ENCODE assay signal across 11 mouse cellular contexts in the genomic region with DNA sequence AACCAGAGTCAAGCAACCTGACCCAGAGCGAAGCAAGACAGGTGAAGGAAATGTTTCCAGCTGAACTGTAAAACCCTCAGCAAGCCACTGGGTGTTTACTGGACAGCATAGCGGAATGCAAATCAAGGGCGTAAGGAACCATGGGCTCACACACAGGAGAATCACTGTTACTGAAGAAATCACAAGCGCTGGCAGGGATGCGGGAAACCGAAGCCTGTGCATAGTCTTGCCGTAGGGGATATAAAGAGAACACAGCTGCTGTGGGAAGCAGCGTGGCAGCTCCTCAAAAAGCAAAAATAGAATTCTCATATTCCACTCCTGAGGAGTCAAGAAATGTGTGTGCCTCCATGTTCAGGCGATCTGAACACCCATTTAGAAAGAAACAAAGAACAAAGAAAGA. TPM values are rescaled to one million over a fixed set of nuclear protein-coding genes. Genes with fewer than 3 reads are reported as not detected.
DNase-seq lines count a peak whose midpoint lies in the region; ATAC-seq and TF ChIP-seq lines count a peak whose summit lies in the region.
"Had no signal": no experiment of that assay in that cellular context is flagged by ENCODE, and none has a peak within 500 bp of the region (broad histone marks: within the 10 kb centered on the region; RNA-seq: fewer than 3 reads in every experiment).

No protein-coding gene starts in this region.

- peak overlapping the region; percentile 80 for H3K27ac ChIP-seq in embryonic facial prominence, embryonic 14.5 days (replicated peaks; ENCODE audit: low read depth, low read length)
- H3K27ac ChIP-seq in hindbrain, embryonic 16.5 days (ENCODE audit: low read depth, low read length) = no peak overlapping the region
- H3K27ac ChIP-seq in midbrain, embryonic 10.5 days (replicated peaks) = peak overlapping the region; percentile 6; the same call in 1 of the 2 replicates
- no peak overlapping the region for H3K27ac ChIP-seq in intestine, postnatal 0 days (ENCODE audit: low read depth, low read length)
- no peak overlapping the region for H3K27ac ChIP-seq in kidney, embryonic 16.5 days (ENCODE audit: low read length)

- no peak for TF ChIP-seq CTCF in intestine, postnatal 0 days (IDR thresholded peaks at IDR 0.05; ENCODE audit: low read depth)

- no peaks in the 10 kb centered on the region for H3K27me3 ChIP-seq in embryonic facial prominence, embryonic 14.5 days (replicated peaks; ENCODE audit: control insufficient read depth, insufficient read depth, low read length)
- no peaks in the 10 kb centered on the region for H3K27me3 ChIP-seq in hindbrain, embryonic 16.5 days (replicated peaks; ENCODE audit: control insufficient read depth, insufficient read depth, low read length)
- no peaks in the 10 kb centered on the region for H3K27me3 ChIP-seq in midbrain, embryonic 10.5 days (ENCODE audit: low read depth, poor library complexity, severe bottlenecking)
- H3K27me3 ChIP-seq in intestine, postnatal 0 days (replicated peaks; ENCODE audit: control insufficient read depth, insufficient read depth, low read length) = no peaks in the 10 kb centered on the region
- H3K27me3 ChIP-seq in kidney, embryonic 16.5 days (ENCODE audit: insufficient read depth, low read length) = no peaks in the 10 kb centered on the region

- H3K4me1 ChIP-seq in embryonic facial prominence, embryonic 14.5 days (ENCODE audit: control insufficient read depth, insufficient read depth, low read length) = peaks cover 8% of the 10 kb centered on the region; the same call in 1 of the 2 replicates
- no peaks in the 10 kb centered on the region for H3K4me1 ChIP-seq in hindbrain, embryonic 16.5 days (ENCODE audit: control insufficient read depth, insufficient read depth, low read depth, low read length)
- H3K4me1 ChIP-seq in midbrain, embryonic 10.5 days = peaks cover 9% of the 10 kb centered on the region
- no peaks in the 10 kb centered on the region for H3K4me1 ChIP-seq in intestine, postnatal 0 days (replicated peaks; ENCODE audit: control insufficient read depth, insufficient read depth, low read length)
- no peaks in the 10 kb centered on the region for H3K4me1 ChIP-seq in kidney, embryonic 16.5 days (ENCODE audit: insufficient read depth, low read length)

- no peaks in the 10 kb centered on the region for H3K9me3 ChIP-seq in embryonic facial prominence, embryonic 14.5 days (ENCODE audit: control insufficient read depth, low read length)
- no peaks in the 10 kb centered on the region for H3K9me3 ChIP-seq in hindbrain, embryonic 16.5 days (ENCODE audit: control insufficient read depth, low read length)
- H3K9me3 ChIP-seq in midbrain, embryonic 10.5 days (replicated peaks) = no peaks in the 10 kb centered on the region
- H3K9me3 ChIP-seq in intestine, postnatal 0 days (ENCODE audit: control insufficient read depth) = no peaks in the 10 kb centered on the region
- no peaks in the 10 kb centered on the region for H3K9me3 ChIP-seq in kidney, embryonic 16.5 days (ENCODE audit: low read length)

- H3K4me3 ChIP-seq in embryonic facial prominence, embryonic 14.5 days (ENCODE audit: low read depth, low read length) = no peak overlapping the region
- no peak overlapping the region for H3K4me3 ChIP-seq in hindbrain, embryonic 16.5 days (ENCODE audit: low read length)
- no peak overlapping the region for H3K4me3 ChIP-seq in midbrain, embryonic 10.5 days
- H3K4me3 ChIP-seq in intestine, postnatal 0 days (ENCODE audit: low read depth, low read length) = no peak overlapping the region
- H3K4me3 ChIP-seq in kidney, embryonic 16.5 days (ENCODE audit: low read length) = no peak overlapping the region

- ATAC-seq in embryonic facial prominence, embryonic 14.5 days (ENCODE audit: low read depth) = peak; percentile 80
- peak; percentile 73; the same call in 1 of the 2 replicates for ATAC-seq in hindbrain, embryonic 16.5 days
- no peak for ATAC-seq in erythroblast, adult 5-6 weeks (replicated peaks; ENCODE audit: low FRiP score, poor library complexity, severe bottlenecking)
- no peak for ATAC-seq in intestine, postnatal 0 days
- no peak for ATAC-seq in kidney, embryonic 16.5 days (ENCODE audit: low FRiP score, low TSS enrichment)
- no peak for ATAC-seq in megakaryocyte-erythroid progenitor cell, adult 5-6 weeks (replicated peaks; ENCODE audit: low FRiP score, low TSS enrichment, poor library complexity, severe bottlenecking)

- WGBS in embryonic facial prominence, embryonic 14.5 days = 39% methylated on average over 9 of the region's 9 CpGs
- 41% methylated on average over 9 of the region's 9 CpGs for WGBS in hindbrain, embryonic 16.5 days
- WGBS in midbrain, embryonic 10.5 days = 82% methylated on average over 9 of the region's 9 CpGs
- WGBS in intestine, postnatal 0 days = 87% methylated on average over 9 of the region's 9 CpGs
- 70% methylated on average over 9 of the region's 9 CpGs for WGBS in kidney, embryonic 16.5 days

- DNase-seq in ZHBTc4 (ENCODE audit: low read depth, low spot score) = peak; percentile 46
- DNase-seq in embryonic facial prominence, embryonic 14.5 days (ENCODE audit: low spot score) = peak; percentile 74
- DNase-seq in midbrain, embryonic 10.5 days (ENCODE audit: low spot score) = no peak
- DNase-seq: kidney, adult 2 months had no signal

- peak overlapping the region; percentile 23 for H3K4me2 ChIP-seq in embryonic facial prominence, embryonic 14.5 days (ENCODE audit: low read depth, low read length)
- H3K4me2 ChIP-seq in hindbrain, embryonic 16.5 days (ENCODE audit: low read length) = peak overlapping the region; percentile 1; the same call in 1 of the 2 replicates
- no peak overlapping the region for H3K4me2 ChIP-seq in intestine, postnatal 0 days (replicated peaks; ENCODE audit: low read depth)
- no peak overlapping the region for H3K4me2 ChIP-seq in kidney, embryonic 16.5 days (replicated peaks; ENCODE audit: low read depth, low read length)

- H3K9ac ChIP-seq in embryonic facial prominence, embryonic 14.5 days (ENCODE audit: low read depth, low read length) = peak overlapping the region; percentile 14; the same call in 1 of the 2 replicates
- H3K9ac ChIP-seq in hindbrain, embryonic 16.5 days (ENCODE audit: low read depth, low read length) = no peak overlapping the region
- no peak overlapping the region for H3K9ac ChIP-seq in intestine, postnatal 0 days (ENCODE audit: low read depth, low read length)
- no peak overlapping the region for H3K9ac ChIP-seq in kidney, embryonic 16.5 days (replicated peaks; ENCODE audit: low read length)

- no peaks in the 10 kb centered on the region for H3K36me3 ChIP-seq in embryonic facial prominence, embryonic 14.5 days (ENCODE audit: control insufficient read depth, insufficient read depth, low read length)
- H3K36me3 ChIP-seq in hindbrain, embryonic 16.5 days (ENCODE audit: control insufficient read depth, insufficient read depth, low read length) = no peaks in the 10 kb centered on the region
- no peaks in the 10 kb centered on the region for H3K36me3 ChIP-seq in midbrain, embryonic 10.5 days
- H3K36me3 ChIP-seq in intestine, postnatal 0 days (ENCODE audit: control insufficient read depth, insufficient read depth) = no peaks in the 10 kb centered on the region
- no peaks in the 10 kb centered on the region for H3K36me3 ChIP-seq in kidney, embryonic 16.5 days (ENCODE audit: insufficient read depth, low read length)

RNA-seq across cellular contexts. Expression of gene Samd7, which starts 9.3 kb away (rescaled TPM):
- not detected in 2 replicates for polyA plus RNA-seq in embryonic facial prominence, embryonic 14.5 days (2014; fragmentation: Nextera tagmentation; extraction: Ambion mirVana)
- polyA plus RNA-seq in hindbrain, embryonic 16.5 days (2015; fragmentation: Nextera tagmentation; extraction: Ambion mirVana) = 0.05 and 0.06 TPM in 2 replicates
- polyA plus RNA-seq in midbrain, embryonic 10.5 days (2016; fragmentation: Nextera tagmentation; extraction: Ambion mirVana) = not detected in 2 replicates
- total RNA-seq in erythroblast, adult 5-6 weeks (2015; ENCODE audit: low replicate concordance) = not detected in 2 replicates
- 0.26 and 0.84 TPM in 2 replicates for total RNA-seq in erythroblast, adult 5-6 weeks (2017; ENCODE audit: low replicate concordance)
- polyA plus RNA-seq in intestine, postnatal 0 days (2015; fragmentation: Nextera tagmentation; extraction: Ambion mirVana) = not detected in 2 replicates
- not detected in 2 replicates for polyA plus RNA-seq in kidney, embryonic 16.5 days (2015; fragmentation: Nextera tagmentation; extraction: Ambion mirVana)
- total RNA-seq in megakaryocyte-erythroid progenitor cell, adult 5-6 weeks (2014; fragmentation: Nextera tagmentation) = not detected in 2 replicates
- total RNA-seq in megakaryocyte-erythroid progenitor cell, adult 5-6 weeks (2017) = not detected in 2 replicates
- total RNA-seq: common myeloid progenitor, adult 5-6 weeks had no signal
- polyA plus RNA-seq: kidney, adult 2 months; stomach, embryonic 16.5 days had no signal

RNA-seq across cellular contexts. Expression of gene Lrrc31, which starts 37.2 kb away (rescaled TPM):
- 0.54 and 0.85 TPM in 2 replicates for polyA plus RNA-seq in embryonic facial prominence, embryonic 14.5 days (2014; fragmentation: Nextera tagmentation; extraction: Ambion mirVana)
- polyA plus RNA-seq in hindbrain, embryonic 16.5 days (2015; fragmentation: Nextera tagmentation; extraction: Ambion mirVana) = 0.09 and 0.17 TPM in 2 replicates
- polyA plus RNA-seq in midbrain, embryonic 10.5 days (2016; fragmentation: Nextera tagmentation; extraction: Ambion mirVana) = not detected in 2 replicates
- not detected in 2 replicates for total RNA-seq in erythroblast, adult 5-6 weeks (2015; ENCODE audit: low replicate concordance)
- total RNA-seq in erythroblast, adult 5-6 weeks (2017; ENCODE audit: low replicate concordance) = 0.84 TPM in 1 of 2 replicates, not detected in the other
- 0.69 and 0.73 TPM in 2 replicates for polyA plus RNA-seq in intestine, postnatal 0 days (2015; fragmentation: Nextera tagmentation; extraction: Ambion mirVana)
- 0.27 and 0.35 TPM in 2 replicates for polyA plus RNA-seq in kidney, embryonic 16.5 days (2015; fragmentation: Nextera tagmentation; extraction: Ambion mirVana)
- not detected in 2 replicates for total RNA-seq in megakaryocyte-erythroid progenitor cell, adult 5-6 weeks (2014; fragmentation: Nextera tagmentation)
- total RNA-seq in megakaryocyte-erythroid progenitor cell, adult 5-6 weeks (2017) = not detected in 2 replicates
- total RNA-seq: common myeloid progenitor, adult 5-6 weeks had no signal

RNA-seq across cellular contexts. Expression of gene Sec62, which starts 55.9 kb away (rescaled TPM):
- 94.5 and 106 TPM in 2 replicates for polyA plus RNA-seq in embryonic facial prominence, embryonic 14.5 days (2014; fragmentation: Nextera tagmentation; extraction: Ambion mirVana)
- 69.4 and 74.3 TPM in 2 replicates for polyA plus RNA-seq in hindbrain, embryonic 16.5 days (2015; fragmentation: Nextera tagmentation; extraction: Ambion mirVana)
- polyA plus RNA-seq in midbrain, embryonic 10.5 days (2016; fragmentation: Nextera tagmentation; extraction: Ambion mirVana) = 48.6 and 53.2 TPM in 2 replicates
- total RNA-seq in erythroblast, adult 5-6 weeks (2015; ENCODE audit: low replicate concordance) = 219 and 226 TPM in 2 replicates
- total RNA-seq in erythroblast, adult 5-6 weeks (2017; ENCODE audit: low replicate concordance) = 338 and 399 TPM in 2 replicates
- polyA plus RNA-seq in intestine, postnatal 0 days (2015; fragmentation: Nextera tagmentation; extraction: Ambion mirVana) = 111 TPM in 2 replicates
- polyA plus RNA-seq in kidney, embryonic 16.5 days (2015; fragmentation: Nextera tagmentation; extraction: Ambion mirVana) = 63.4 and 74.4 TPM in 2 replicates
- total RNA-seq in megakaryocyte-erythroid progenitor cell, adult 5-6 weeks (2014; fragmentation: Nextera tagmentation) = 47.4 and 51.2 TPM in 2 replicates
- total RNA-seq in megakaryocyte-erythroid progenitor cell, adult 5-6 weeks (2017) = 72.7 and 101 TPM in 2 replicates

Comparison
In these comparisons a context has a peak if more than half of its experiments do, and no peak if none do; other contexts are left out.
1. ATAC-seq: peak in embryonic facial prominence, embryonic 14.5 days (single experiment) and hindbrain, embryonic 16.5 days (single experiment); none in erythroblast, adult 5-6 weeks (single experiment), intestine, postnatal 0 days (single experiment), kidney, embryonic 16.5 days (single experiment) and megakaryocyte-erythroid progenitor cell, adult 5-6 weeks (single experiment).
2. H3K27ac ChIP-seq: peak in embryonic facial prominence, embryonic 14.5 days (single experiment) and midbrain, embryonic 10.5 days (single experiment); none in hindbrain, embryonic 16.5 days (single experiment), intestine, postnatal 0 days (single experiment) and kidney, embryonic 16.5 days (single experiment).
3. H3K4me2 ChIP-seq: peak in embryonic facial prominence, embryonic 14.5 days (single experiment) and hindbrain, embryonic 16.5 days (single experiment); none in intestine, postnatal 0 days (single experiment) and kidney, embryonic 16.5 days (single experiment).